Mouse (Mus musculus) liver, adult 2 months (tissue): Measurements from ENCODE around the gene Smg6.
A peak's percentile ranks its signal among the peaks of the same experiment; 100 is the strongest.

ENCODE experiments used
- CTCF ChIP-seq: fragments of 200-500 bp; IDR thresholded peaks from 2 replicates; pipeline ENCODE4 v1.5.1; 2011; ENCODE audit warnings: low read depth, low read length, control low read depth
- POLR2A ChIP-seq: fragments of 200-500 bp; IDR thresholded peaks from 2 replicates; pipeline ENCODE4 v1.6.1; 2011; ENCODE audit warnings: low read length, control low read depth; ENCODE audit not compliant: insufficient read depth; ENCODE audit errors: extremely low read depth

DNA sequence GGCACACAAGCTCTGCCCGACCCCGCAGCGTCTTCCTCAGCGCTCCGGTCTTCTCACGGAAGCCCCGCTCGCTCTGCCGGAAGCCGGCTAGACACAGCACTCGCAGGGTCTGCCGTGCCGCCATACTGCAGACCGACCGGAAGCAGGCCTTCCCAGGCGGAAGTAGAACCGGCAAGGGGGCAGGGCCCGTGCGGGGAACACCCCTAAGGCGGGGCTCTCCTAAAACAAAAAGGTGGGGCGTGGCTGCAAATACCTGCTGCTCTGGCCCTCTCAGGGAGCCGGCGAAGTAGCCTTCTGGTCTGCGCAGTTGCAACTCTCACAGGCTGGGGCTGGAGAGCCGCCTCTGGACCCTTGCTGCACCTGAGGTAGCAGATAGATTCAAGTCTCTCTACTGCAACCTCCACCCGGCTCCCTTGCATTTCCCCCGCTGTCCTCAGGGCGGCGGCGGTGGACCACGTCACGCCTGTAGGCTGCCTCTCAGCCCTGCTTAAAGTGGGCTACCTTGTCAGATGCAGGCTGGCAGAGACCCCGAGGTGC is 253.1 kb downstream of the Smg6 start, which contains the start of gene Ovca2:
- peak; percentile 52 for TF ChIP-seq POLR2A
- TF ChIP-seq CTCF: peak; percentile 89
